Mouse (Mus musculus) NIH3T3 (cell line): ENCODE measurements at regions not wholly inside any gene's neighbourhood (a gene's known extent, or its start where the extent isn't known, plus 50 kb on each side); places are given as distances from the start of the nearest gene placed in this dataset.
A peak's percentile ranks its signal among the peaks of the same experiment; 100 is the strongest.

Source experiments
- DNase-seq: peaks from one replicate; pipeline ENCODE4 v3.0.0-alpha.2; 2012; ENCODE audit warnings: low read depth

GRCm38 (mm10) chr10:37447333-37448204 is 308.8 kb upstream of the Marcks start:
- no peak for DNase-seq

- no peak for DNase-seq
These were observed 301.3 kb upstream of the Marcks start for GRCm38 (mm10) chr10:37439863-37440613.

GRCm38 (mm10) chr10:37438312-37438711 is 299.6 kb upstream of the Marcks start:
- peak; percentile 59 for DNase-seq

- DNase-seq, result peak; percentile 50
These were observed 298.1 kb upstream of the Marcks start for GRCm38 (mm10) chr10:37436849-37437248.

GRCm38 (mm10) chr10:37434229-37434628 is 295.5 kb upstream of the Marcks start:
- DNase-seq, result no peak

GRCm38 (mm10) chr10:37423047-37423446 is 284.3 kb upstream of the Marcks start:
- DNase-seq, result no peak

- DNase-seq, result peak; percentile 31
These were observed 283.9 kb upstream of the Marcks start for GRCm38 (mm10) chr10:37422612-37423011.

GRCm38 (mm10) chr10:37416321-37416720 is 277.6 kb upstream of the Marcks start:
- no peak for DNase-seq

GRCm38 (mm10) chr10:37412401-37412800 is 273.7 kb upstream of the Marcks start:
- DNase-seq, result no peak

GRCm38 (mm10) chr10:37409749-37410148 is 271.0 kb upstream of the Marcks start:
- DNase-seq, result no peak

- no peak for DNase-seq
These were observed 268.8 kb upstream of the Marcks start for GRCm38 (mm10) chr10:37407487-37407886.

- no peak for DNase-seq
These were observed 266.2 kb upstream of the Marcks start for GRCm38 (mm10) chr10:37404933-37405332.

GRCm38 (mm10) chr10:37404407-37404806 is 265.7 kb upstream of the Marcks start:
- DNase-seq, result no peak

GRCm38 (mm10) chr10:37402376-37402775 is 263.7 kb upstream of the Marcks start:
- DNase-seq, result no peak

- no peak for DNase-seq
These were observed 262.3 kb upstream of the Marcks start for GRCm38 (mm10) chr10:37400991-37401390.

GRCm38 (mm10) chr10:37400379-37400778 is 261.7 kb upstream of the Marcks start:
- peak; percentile 17 for DNase-seq

- DNase-seq, result peak; percentile 72
These were observed 258.7 kb upstream of the Marcks start for GRCm38 (mm10) chr10:37397271-37397991.

- no peak for DNase-seq
These were observed 251.3 kb upstream of the Marcks start for GRCm38 (mm10) chr10:37390011-37390410.

- no peak for DNase-seq
These were observed 247.5 kb upstream of the Marcks start for GRCm38 (mm10) chr10:37386216-37386615.

- DNase-seq, result no peak
These were observed 241.3 kb upstream of the Marcks start for GRCm38 (mm10) chr10:37380024-37380423.

GRCm38 (mm10) chr10:37378002-37378702 is 239.4 kb upstream of the Marcks start:
- DNase-seq, result no peak
